Mouse (Mus musculus) embryonic stem cell, embryonic (primary cell): ENCODE measurements around the gene Fgfr2.

Source experiments
- CTCF ChIA-PET, 4 experiments: fragments of 300-600 bp in 2 of 4; fragments of 350-600 bp in 2 of 4; sonication (Branson Sonifier 250); formaldehyde crosslinking; loops; one replicate each; lab custom pipeline; 2022; ENCODE audit warnings: inconsistent platforms in 2 of 4; lab: Charles Lee
- POLR2A ChIA-PET, 4 experiments: fragments of 300-600 bp in 2 of 4; fragments of 350-600 bp in 2 of 4; sonication (Branson Sonifier 250); formaldehyde crosslinking; loops; one replicate each; lab custom pipeline; 2022; ENCODE audit warnings: antibody characterized with exemption in 4 of 4, inconsistent platforms in 1 of 4; lab: Charles Lee

Gene Fgfr2

DNA sequence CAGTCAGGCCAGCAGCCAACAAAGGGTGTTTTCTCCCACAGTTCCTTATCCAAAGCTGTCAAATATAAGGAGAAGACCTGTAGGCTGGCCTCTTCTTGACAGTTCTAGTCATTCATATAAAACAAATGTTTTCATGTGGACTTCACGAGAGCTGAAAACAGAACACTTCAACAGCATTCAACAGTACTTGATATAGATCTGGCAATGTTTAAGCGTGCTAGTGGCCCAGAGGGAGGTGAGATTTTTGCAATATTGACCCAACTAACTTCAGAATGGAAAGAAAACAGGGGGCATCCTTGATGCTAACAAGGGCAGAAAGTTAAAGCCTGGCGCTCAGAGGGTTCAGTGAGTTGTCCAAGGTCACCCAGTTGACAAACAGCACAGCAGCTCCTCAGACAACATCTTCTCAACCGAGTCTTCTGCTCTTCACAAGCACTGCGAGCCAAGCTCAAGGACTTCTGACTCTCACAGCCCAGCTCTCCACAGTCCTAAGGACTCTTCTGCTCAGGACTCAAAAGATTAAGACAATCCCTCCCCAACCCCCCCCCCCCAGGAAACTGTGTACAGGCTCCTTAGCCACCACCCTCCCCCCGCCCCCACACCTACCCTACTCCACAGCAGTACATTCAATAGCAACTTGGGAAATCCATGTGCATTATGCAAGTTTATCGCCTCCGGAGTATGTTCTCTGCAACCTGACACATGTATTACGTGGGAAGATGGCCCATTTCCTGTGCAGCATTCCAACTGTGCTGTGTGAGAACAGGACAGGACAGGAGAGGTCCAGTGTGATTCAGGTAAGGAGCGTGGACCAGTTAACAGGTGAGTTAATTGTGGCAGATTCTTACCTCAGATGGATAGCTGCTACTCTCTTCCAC, 703.5 kb downstream of the Fgfr2 start:
- CTCF ChIA-PET, result interaction anchor here in 2 of 4 experiments (0.8 to 1.3 kb wide), 2 partner anchors 12 to 55 kb away, joined by 3 read pairs; no protein-coding TSS in a partner anchor
- POLR2A ChIA-PET, result interaction anchor here in 1 of 4 experiments (0.5 to 1.5 kb wide), 3 partner anchors 11 to 700 kb away, joined by 3 to 4 read pairs (median 4); no protein-coding TSS in a partner anchor

GRCm38 (mm10) chr7:132416866-132417265, 706.3 kb downstream of the Fgfr2 start:
- ChIA-PET POLR2A (interaction anchor here in 1 of 4 experiments (1.2 kb wide), 1 partner anchor 10 kb away, joined by 3 read pairs; no protein-coding TSS in a partner anchor), CTCF (interaction anchor here in 1 of 4 experiments (0.7 kb wide), 1 partner anchor 71 kb away, joined by 3 read pairs; no protein-coding TSS in a partner anchor)

DNA sequence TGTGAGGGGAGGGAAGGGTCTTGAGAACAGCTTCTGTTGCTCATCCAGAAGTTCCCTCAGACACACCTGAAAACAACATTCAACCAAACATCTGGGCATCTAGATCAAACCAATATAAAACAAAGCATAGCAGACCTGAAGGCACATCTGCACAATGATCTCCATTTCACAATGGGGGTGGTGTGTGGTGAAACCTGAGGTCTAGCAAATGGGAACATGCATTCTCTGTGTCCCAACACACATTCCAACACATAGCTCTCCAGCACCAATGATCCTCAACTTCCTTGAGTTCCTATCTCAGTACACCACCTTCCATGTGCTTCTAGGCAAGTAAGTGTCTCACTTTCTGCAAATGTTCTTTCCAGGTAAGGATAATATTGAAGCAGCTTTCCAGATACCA, 707.3 kb downstream of the Fgfr2 start:
- ChIA-PET CTCF (interaction anchor here in 1 of 4 experiments (0.7 kb wide), 1 partner anchor 70 kb away, joined by 3 read pairs; no protein-coding TSS in a partner anchor), POLR2A (interaction anchor here in 1 of 4 experiments (0.8 kb wide), 1 partner anchor 136 kb away, joined by 3 read pairs; no protein-coding TSS in a partner anchor)

DNA sequence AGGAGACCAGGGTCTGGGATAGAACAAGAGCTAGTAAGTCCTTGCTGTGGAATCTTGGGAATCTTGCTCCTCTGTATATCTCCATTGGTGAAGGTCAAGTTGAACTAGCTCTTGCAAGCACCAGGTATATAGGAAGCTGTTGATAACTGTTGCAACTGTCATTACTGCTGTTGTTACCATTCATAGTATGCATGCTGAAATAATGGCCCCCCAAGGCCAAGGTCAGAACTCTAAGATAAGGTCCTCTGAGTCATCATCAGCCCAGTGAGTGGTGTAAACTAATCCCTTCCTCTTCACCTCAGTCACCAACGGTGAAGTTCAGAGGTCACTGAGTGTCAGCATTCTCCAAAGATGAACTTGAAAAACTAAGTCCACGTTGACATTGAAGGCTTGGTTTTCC, 710.6 kb downstream of the Fgfr2 start:
- CTCF ChIA-PET, result no interaction called here
- POLR2A ChIA-PET, result interaction anchor here in 1 of 4 experiments (1.2 kb wide), 1 partner anchor 25 kb away, joined by 3 read pairs; no protein-coding TSS in a partner anchor

GRCm38 (mm10) chr7:132411708-132412107, 711.4 kb downstream of the Fgfr2 start:
- POLR2A ChIA-PET, result interaction anchor here in 1 of 4 experiments (1.2 kb wide), 1 partner anchor 26 kb away, joined by 3 read pairs; no protein-coding TSS in a partner anchor

DNA sequence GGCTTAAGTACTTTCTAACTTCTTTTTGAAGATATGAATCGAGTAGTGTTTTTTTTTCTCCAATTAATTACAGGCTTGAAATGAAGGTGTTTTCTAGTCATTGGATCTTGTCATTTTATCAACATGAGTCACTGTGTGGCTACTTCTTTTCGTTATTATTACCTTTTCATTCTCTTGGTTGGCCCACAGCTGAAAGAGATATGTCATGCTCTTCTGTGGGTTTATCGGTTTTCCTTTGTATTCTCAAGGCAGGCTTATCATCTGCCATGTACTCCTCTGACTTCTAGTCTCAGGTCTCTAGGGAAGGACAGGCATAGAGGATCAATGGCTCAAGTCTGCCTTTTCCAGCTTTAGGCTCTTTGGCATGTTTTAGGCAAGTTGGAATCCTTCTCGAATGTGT, 712.2 kb downstream of the Fgfr2 start:
- POLR2A ChIA-PET, result no interaction called here
- CTCF ChIA-PET, result no interaction called here

More at GRCm38 (mm10) chr7:132411708-132412107, 711.4 kb downstream of the Fgfr2 start:
- CTCF ChIA-PET, result no interaction called here

- ChIA-PET CTCF (no interaction called here), POLR2A (no interaction called here)
Measured at GRCm38 (mm10) chr7:132409890-132410289, 713.3 kb downstream of the Fgfr2 start.

DNA sequence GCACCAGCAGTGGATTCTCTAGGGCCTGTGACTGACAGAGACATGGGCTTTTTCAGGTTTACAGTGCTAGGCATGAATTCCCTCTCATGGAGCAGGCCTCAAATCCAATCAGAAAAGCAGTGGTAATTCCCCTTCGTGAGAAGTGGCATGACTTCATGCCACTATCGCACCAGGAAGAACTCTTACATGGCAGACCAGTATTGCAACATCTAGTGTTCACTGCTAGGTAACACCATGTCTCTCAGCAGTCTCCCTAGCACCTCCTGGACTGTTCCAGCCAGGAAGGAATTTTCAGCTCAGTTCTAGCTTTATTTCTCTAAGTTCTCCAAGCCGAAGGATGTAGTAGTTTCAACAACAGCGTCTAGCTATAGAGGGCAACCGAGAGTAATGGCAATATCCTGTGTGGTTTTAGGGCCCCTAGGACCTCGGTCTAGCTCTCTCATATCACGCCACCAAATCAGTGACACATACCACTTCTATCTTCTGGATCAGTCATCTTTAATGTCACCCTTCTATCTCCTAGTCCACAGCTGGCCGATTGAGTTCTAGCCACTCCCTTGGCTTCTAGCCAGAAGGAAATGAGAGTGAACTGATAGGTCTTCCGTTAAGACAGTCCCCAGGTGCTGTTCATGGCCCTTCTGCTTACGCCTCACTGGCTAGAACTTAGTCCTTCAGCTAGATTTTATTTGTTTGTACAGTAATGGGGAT, 720.6 kb downstream of the Fgfr2 start:
- ChIA-PET POLR2A (interaction anchor here in 2 of 4 experiments (0.6 to 1.8 kb wide), 3 partner anchors 11 to 180 kb away, joined by 3 to 5 read pairs (median 5); no protein-coding TSS in a partner anchor), CTCF (interaction anchor here in 2 of 4 experiments (0.6 to 1.1 kb wide), 3 partner anchors 15 to 495 kb away, joined by 3 read pairs; no protein-coding TSS in a partner anchor)

DNA sequence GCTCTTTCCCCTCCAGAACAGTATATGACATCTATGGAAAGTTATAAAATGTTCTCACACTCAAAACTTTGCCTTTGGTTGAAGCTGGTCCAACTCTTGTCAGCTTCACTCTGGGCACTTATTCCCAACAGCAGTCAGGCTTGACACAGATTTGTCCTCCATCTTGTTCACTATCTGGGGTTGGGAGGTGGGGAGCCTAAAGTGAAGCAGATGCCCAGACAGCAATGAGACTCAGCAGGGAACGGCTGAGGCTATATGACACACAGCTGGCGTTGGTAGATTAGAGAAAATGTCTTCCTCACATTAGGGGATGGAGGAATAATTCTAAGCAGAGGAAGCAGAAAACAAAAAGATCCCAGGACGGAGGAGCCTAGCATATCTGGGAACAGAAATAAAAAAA, 724.7 kb downstream of the Fgfr2 start:
- CTCF ChIA-PET, result no interaction called here
- POLR2A ChIA-PET, result no interaction called here

GRCm38 (mm10) chr7:132396661-132397322, 726.4 kb downstream of the Fgfr2 start:
- ChIA-PET POLR2A (no interaction called here), CTCF (no interaction called here)

GRCm38 (mm10) chr7:132393582-132394175, 729.5 kb downstream of the Fgfr2 start:
- POLR2A ChIA-PET, result interaction anchor here in 1 of 4 experiments (0.5 to 0.7 kb wide), 2 partner anchors 69 to 175 kb away, joined by 3 read pairs; no protein-coding TSS in a partner anchor
- CTCF ChIA-PET, result interaction anchor here in 1 of 4 experiments (0.7 kb wide), 1 partner anchor 1659 kb away, joined by 5 read pairs; no protein-coding TSS in a partner anchor

- CTCF ChIA-PET, result no interaction called here
- POLR2A ChIA-PET, result no interaction called here
Measured at GRCm38 (mm10) chr7:132393014-132393406, 730.1 kb downstream of the Fgfr2 start.

DNA sequence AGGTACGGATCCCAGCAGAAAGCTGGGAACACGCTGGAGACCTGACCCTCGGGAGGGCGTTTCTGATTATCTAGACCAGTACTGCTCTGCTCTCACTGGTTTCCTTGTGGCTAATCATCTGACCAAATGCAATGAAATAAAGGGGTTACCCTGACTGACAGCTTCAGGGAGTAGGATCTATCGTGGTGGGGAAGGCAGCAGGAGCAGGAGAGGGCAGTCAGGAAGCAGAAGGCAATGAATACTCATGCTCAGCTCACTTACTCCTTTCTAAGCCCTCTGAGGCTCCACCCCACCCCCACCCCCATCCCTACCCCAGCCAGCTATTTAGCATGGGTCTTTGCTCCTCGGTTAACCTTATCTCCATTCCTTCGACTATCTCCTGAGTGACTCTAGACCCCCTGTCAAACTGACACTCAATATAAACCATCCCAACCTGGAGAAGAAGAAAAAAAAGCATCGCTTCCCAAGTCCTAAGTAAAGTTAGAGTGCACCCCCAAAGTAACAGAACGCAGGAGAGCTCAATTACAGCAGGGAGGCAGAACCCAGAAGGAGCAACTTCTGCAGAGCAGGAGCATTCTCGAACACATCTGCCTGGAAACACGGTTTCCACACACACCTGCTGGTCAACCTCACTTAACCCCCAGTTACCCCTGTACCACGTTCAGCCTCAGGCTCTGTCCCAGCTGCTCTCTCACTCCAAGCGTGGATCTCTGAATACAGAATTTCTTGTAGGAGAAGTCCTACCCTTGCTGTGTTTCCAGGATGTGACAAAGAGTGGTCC, 730.7 kb downstream of the Fgfr2 start:
- POLR2A ChIA-PET, result no interaction called here

GRCm38 (mm10) chr7:132389473-132389872, 733.7 kb downstream of the Fgfr2 start:
- ChIA-PET CTCF (no interaction called here), POLR2A (no interaction called here)

More for the DNA sequence above, 730.7 kb downstream of the Fgfr2 start:
- CTCF ChIA-PET, result no interaction called here

GRCm38 (mm10) chr7:132387507-132387906, 735.6 kb downstream of the Fgfr2 start:
- ChIA-PET POLR2A (interaction anchor here in 1 of 4 experiments (0.6 kb wide), 1 partner anchor 741 kb away, joined by 3 read pairs; no protein-coding TSS in a partner anchor), CTCF (interaction anchor here in 1 of 4 experiments (0.6 kb wide), 1 partner anchor 16 kb away, joined by 3 read pairs; no protein-coding TSS in a partner anchor)

DNA sequence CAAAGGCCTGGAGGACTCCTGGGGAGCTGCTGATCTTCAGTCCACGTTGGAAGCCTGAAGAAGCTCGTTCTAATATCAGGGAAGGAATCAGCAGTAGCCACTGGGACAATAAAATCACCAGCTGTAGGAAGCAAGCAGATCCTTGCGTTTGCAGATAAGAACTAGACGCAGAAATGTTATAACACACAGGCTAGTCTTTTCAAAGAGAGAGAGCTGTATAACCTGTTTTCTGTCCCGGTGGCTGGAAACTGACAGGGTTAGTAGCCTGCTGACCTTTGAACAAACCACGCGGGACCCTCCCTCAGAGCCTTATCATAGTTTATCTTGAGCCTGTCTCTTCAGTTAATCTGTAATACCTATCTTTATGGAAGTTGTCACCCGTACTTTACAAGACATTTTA, 736.8 kb downstream of the Fgfr2 start:
- CTCF ChIA-PET, result interaction anchor here in 1 of 4 experiments (0.6 kb wide), 1 partner anchor 49 kb away, joined by 5 read pairs; no protein-coding TSS in a partner anchor

More for the DNA sequence above, 736.8 kb downstream of the Fgfr2 start:
- POLR2A ChIA-PET, result interaction anchor here in 2 of 4 experiments (0.6 to 1.1 kb wide), 2 partner anchors 13 to 19 kb away, joined by 3 to 5 read pairs; no protein-coding TSS in a partner anchor
